Mouse (Mus musculus) urinary bladder, adult 2 months (tissue): ENCODE measurements at regions not wholly inside any gene's neighbourhood (a gene's known extent, or its start where the extent isn't known, plus 50 kb on each side); places are given as distances from the start of the nearest gene placed in this dataset.

ENCODE experiments used
- DNase-seq: peaks from one replicate; pipeline ENCODE4 v3.0.0; 2022; ENCODE audit warnings: low spot score

- DNase-seq: no peak
Measured at GRCm38 (mm10) chr2:169351547-169351946, 236.0 kb downstream of the Gm11011 start.

GRCm38 (mm10) chr2:169346107-169346506, 241.4 kb downstream of the Gm11011 start:
- DNase-seq: no peak

GRCm38 (mm10) chr2:169319521-169319920, 268.0 kb downstream of the Gm11011 start:
- no peak for DNase-seq

- no peak for DNase-seq
Measured at GRCm38 (mm10) chr2:169314396-169314930, 273.1 kb downstream of the Gm11011 start.

- no peak for DNase-seq
Measured at GRCm38 (mm10) chr2:169311821-169312220, 275.7 kb downstream of the Gm11011 start.

GRCm38 (mm10) chr2:169311356-169311755, 276.2 kb downstream of the Gm11011 start:
- DNase-seq: no peak

GRCm38 (mm10) chr2:169304360-169304759, 283.2 kb downstream of the Gm11011 start:
- no peak for DNase-seq

- DNase-seq: no peak
Measured at GRCm38 (mm10) chr2:169300966-169301365, 286.6 kb downstream of the Gm11011 start.

- no peak for DNase-seq
Measured at GRCm38 (mm10) chr2:169300411-169300810, 287.1 kb downstream of the Gm11011 start.

GRCm38 (mm10) chr2:169297841-169298627, 289.5 kb downstream of the Gm11011 start:
- DNase-seq: no peak

GRCm38 (mm10) chr2:169297226-169297625, 290.3 kb downstream of the Gm11011 start:
- no peak for DNase-seq

GRCm38 (mm10) chr2:169293351-169293750, 294.2 kb downstream of the Gm11011 start:
- DNase-seq: no peak

- DNase-seq: no peak
Measured at GRCm38 (mm10) chr2:169288891-169289605, 298.5 kb downstream of the Gm11011 start.

GRCm38 (mm10) chr2:169286701-169287100, 300.8 kb downstream of the Gm11011 start:
- DNase-seq: no peak

- DNase-seq: no peak
Measured at GRCm38 (mm10) chr2:169282508-169283117, 304.9 kb downstream of the Gm11011 start.

- DNase-seq: no peak
Measured at GRCm38 (mm10) chr2:169275371-169275770, 312.2 kb downstream of the Gm11011 start.

GRCm38 (mm10) chr2:169274101-169274500, 313.4 kb downstream of the Gm11011 start:
- no peak for DNase-seq

- DNase-seq: no peak
Measured at GRCm38 (mm10) chr2:169272622-169273021, 314.9 kb downstream of the Gm11011 start.

- no peak for DNase-seq
Measured at GRCm38 (mm10) chr2:169272018-169272417, 315.5 kb downstream of the Gm11011 start.

- no peak for DNase-seq
Measured at GRCm38 (mm10) chr2:169260636-169261035, 305.2 kb upstream of the Zfp64 start.

GRCm38 (mm10) chr2:169244572-169244971, 289.2 kb upstream of the Zfp64 start:
- DNase-seq: no peak

GRCm38 (mm10) chr2:169243981-169244380, 288.6 kb upstream of the Zfp64 start:
- DNase-seq: no peak
